Mouse (Mus musculus) G1E (cell line): ENCODE measurements around the gene Vmn1r17. TPM values are rescaled to one million over a fixed set of nuclear protein-coding genes. Genes with fewer than 3 reads are reported as not detected.
"Not testable (repeated sequence)": the region's sequence is repeated elsewhere in the genome, so short reads cannot be mapped to it uniquely, and the experiment has no call there.

ENCODE experiments used
- ATAC-seq: 2 replicates; pipeline ENCODE4 v1.8.0; 2016; ENCODE audit warnings: mild to moderate bottlenecking; ENCODE audit not compliant: insufficient number of reproducible peaks, poor library complexity, low FRiP score, severe bottlenecking; ENCODE audit errors: extremely low read depth
- DNase-seq: peaks from one replicate; pipeline ENCODE4 v3.0.0; 2012; ENCODE audit warnings: low spot score
- H3K27me3 ChIP-seq: 2 replicates; pipeline ENCODE4 v1.6.1; 2012; ENCODE audit warnings: mild to moderate bottlenecking, low read length, inconsistent platforms; ENCODE audit not compliant: insufficient read depth
- H3K36me3 ChIP-seq: replicated peaks from 2 replicates; pipeline ENCODE3; 2012; ENCODE audit warnings: mild to moderate bottlenecking, inconsistent platforms
- H3K4me1 ChIP-seq: 2 replicates; pipeline ENCODE4 v1.6.1; 2012; ENCODE audit warnings: low read depth, low read length, inconsistent platforms, mixed read lengths; ENCODE audit not compliant: insufficient read depth
- H3K4me3 ChIP-seq: 2 replicates; pipeline ENCODE4 v1.5.1; 2012; ENCODE audit warnings: low read depth, mild to moderate bottlenecking, inconsistent platforms, low read length, moderate library complexity, mixed read lengths
- H3K9me3 ChIP-seq: replicated peaks from 2 replicates; pipeline ENCODE4 v1.6.1; 2012; ENCODE audit warnings: inconsistent platforms
- CTCF ChIP-seq: IDR thresholded peaks from 2 replicates; pipeline ENCODE4 v1.5.1; 2012; ENCODE audit warnings: low read depth, low read length, inconsistent platforms, mixed read lengths
- GATA1 ChIP-seq: IDR thresholded peaks from 2 replicates; pipeline ENCODE4 v1.6.1; 2012; ENCODE audit warnings: borderline replicate concordance, low read length, inconsistent platforms, mixed read lengths
- GATA2 ChIP-seq: IDR thresholded peaks from 2 replicates; pipeline ENCODE4 v1.6.1; 2012; ENCODE audit warnings: low read depth, low read length, inconsistent platforms, borderline replicate concordance
- POLR2AphosphoS5 ChIP-seq: IDR thresholded peaks from 2 replicates; pipeline ENCODE4 v1.6.1; 2012; ENCODE audit warnings: low read depth, low read length, inconsistent platforms; ENCODE audit not compliant: insufficient replicate concordance
- TAL1 ChIP-seq: conservative IDR thresholded peaks from 2 replicates; pipeline ENCODE4 v1.6.1; 2012; ENCODE audit warnings: low read depth, low read length, inconsistent platforms, mixed read lengths
- polyA plus RNA-seq: library from polyadenylated mRNA; stranded (reverse); fragments of >175 nt; gene quantifications from 2 replicates; pipeline ENCODE4 v1.2.3, GENCODE M21; 2012
- total RNA-seq, 2 experiments: library from RNA; stranded (forward) in 1 of 2; stranded (reverse) in 1 of 2; fragments of 200-1000 nt in 1 of 2; fragments of >200 nt in 1 of 2; fragmentation: Nextera tagmentation in 1 of 2; gene quantifications; 2 replicates each; pipeline ENCODE4 v1.2.3; 2014 to 2017

Vmn1r17 gene
- total RNA-seq (2014; fragmentation: Nextera tagmentation), result not detected in 2 replicates
- total RNA-seq (2017), result 0.17 TPM in 1 of 2 replicates, not detected in the other
- polyA plus RNA-seq, result not detected in 2 replicates

DNA sequence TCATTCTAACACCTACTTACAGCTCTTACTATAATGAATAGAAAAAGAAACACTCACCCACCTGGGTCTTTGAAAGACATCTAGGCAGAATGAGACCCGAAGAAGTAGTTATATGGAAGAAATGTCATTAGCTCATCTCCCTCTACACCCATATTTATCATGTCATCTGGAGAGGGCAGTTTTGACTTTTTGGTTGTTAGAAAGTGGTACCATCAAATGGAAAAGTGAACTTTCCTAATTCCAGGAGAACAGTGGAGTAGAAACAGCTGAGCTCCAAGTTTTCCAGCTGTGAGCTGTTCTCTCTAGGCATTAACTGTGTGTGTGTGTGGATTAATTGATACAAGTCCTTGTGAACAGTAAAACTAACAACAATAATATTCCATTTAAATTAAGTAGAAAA, at the start of gene Vmn1r17:
Vmn1r17 (minus strand) TSS at position 101 of the 400 bp plus-strand sequence.
- Histone ChIP-seq H3K4me1 (no peaks in the 10 kb centered on the region), H3K36me3 (no peaks in the 10 kb centered on the region), H3K4me3 (no peak within 1 kb of the TSS), H3K9me3 (no peaks in the 10 kb centered on the region), H3K27me3 (no peaks in the 10 kb centered on the region)
- TF ChIP-seq TAL1 (no peak), POLR2AphosphoS5 (no peak)
- ATAC-seq (no peak), DNase-seq (no peak)

DNA sequence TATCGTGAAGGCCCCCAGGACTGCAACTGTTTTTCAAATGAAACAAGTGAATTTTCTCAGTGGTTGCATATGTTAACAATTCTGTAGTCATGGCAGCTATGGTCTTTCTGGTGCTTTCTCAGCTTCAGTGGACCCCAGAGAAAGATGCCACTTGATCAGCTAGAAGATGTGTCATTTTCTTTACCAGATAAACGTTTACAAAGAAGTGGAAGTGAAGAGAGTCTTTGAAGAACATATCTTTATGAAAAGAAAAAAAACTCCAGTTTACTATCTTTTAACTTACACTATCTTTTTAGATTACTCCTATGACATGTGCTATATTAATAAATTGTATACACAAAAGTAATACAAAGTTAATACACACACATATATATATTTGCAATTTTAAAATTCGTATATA, 40.0 kb upstream of the Vmn1r17 start, which contains the start of gene Vmn1r19:
Vmn1r19 (plus strand) TSS at position 301 of the 400 bp plus-strand sequence.
- H3K36me3 ChIP-seq, ATAC-seq, H3K4me1 ChIP-seq, H3K4me3 ChIP-seq, DNase-seq, H3K27me3 ChIP-seq, H3K9me3 ChIP-seq: not testable (repeated sequence)

DNA sequence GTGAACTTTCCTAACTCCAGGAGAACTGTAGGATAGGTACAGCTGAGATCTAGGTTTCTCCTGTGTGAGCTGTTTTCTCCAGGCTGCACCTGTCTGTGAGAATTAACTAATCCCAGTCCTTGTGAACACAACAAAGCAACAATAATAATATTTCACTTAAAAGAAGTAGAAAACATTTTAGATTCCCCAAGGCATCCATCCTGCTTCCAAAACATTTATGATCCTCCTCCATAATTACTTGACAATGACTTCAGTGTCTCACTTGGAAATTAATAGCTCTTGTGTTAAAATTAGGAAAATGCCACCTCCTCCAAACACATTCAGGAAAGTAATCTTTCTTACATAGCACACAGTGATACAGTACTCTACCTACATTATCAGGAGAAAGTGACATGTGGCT, 32.2 kb upstream of the Vmn1r17 start, which contains the start of gene Vmn1r18:
Vmn1r18 (minus strand) TSS at position 101 of the 400 bp plus-strand sequence.
- no peaks in the 10 kb centered on the region for H3K27me3 ChIP-seq
- no peaks in the 10 kb centered on the region for H3K4me1 ChIP-seq
- TF ChIP-seq GATA1 (no peak), POLR2AphosphoS5 (no peak), CTCF (no peak), GATA2 (no peak), TAL1 (no peak)
- DNase-seq (no peak), ATAC-seq (no peak)
- no peak within 1 kb of the TSS for H3K4me3 ChIP-seq
- H3K36me3 ChIP-seq, result no peaks in the 10 kb centered on the region
- H3K9me3 ChIP-seq, result no peaks in the 10 kb centered on the region

DNA sequence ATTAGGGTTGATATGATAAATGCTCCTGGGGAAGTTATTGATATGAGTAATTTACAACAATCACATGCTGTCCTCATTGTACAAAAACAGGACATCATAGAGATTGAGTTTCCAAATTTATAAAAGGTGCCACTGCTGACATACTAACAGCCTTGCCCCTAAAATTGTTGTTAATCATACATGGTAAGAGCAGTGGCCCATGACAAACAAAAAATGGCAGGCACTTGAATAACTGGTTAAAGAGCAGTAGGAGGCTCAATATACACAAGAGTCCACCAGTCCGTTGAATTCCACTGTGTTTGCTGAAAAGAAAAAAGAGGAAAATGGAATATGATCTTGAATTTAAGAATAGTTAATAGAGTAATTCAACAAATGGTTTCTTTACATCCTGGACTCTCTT, 4.0 kb upstream of the Vmn1r17 start:
- Histone ChIP-seq H3K4me3 (no peak overlapping the region), H3K9me3 (no peaks in the 10 kb centered on the region), H3K36me3 (no peaks in the 10 kb centered on the region), H3K27me3 (no peaks in the 10 kb centered on the region), H3K4me1 (no peaks in the 10 kb centered on the region)
- DNase-seq, result no peak
- no peak for ATAC-seq
- TF ChIP-seq GATA2 (no peak), POLR2AphosphoS5 (no peak), GATA1 (no peak), TAL1 (no peak), CTCF (no peak)

DNA sequence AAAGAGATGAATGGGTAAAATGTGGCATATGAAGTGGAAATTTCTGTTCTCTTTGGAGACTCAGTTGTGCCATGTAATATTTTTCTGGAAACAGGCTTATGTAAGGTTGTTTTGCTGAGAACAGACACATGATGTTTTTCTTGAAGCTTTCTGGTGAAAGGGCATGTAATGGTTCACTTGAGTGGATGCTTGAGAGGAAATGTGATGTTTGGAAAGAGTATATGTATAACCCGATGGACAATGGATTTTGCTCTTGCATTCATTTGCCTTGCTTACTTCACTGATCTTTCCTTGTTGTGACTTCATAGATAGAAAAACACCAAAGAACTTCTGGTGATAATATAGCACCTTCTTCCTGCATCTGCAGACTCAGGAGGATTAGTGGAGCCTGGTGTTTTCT, 2.3 kb upstream of the Vmn1r17 start:
- H3K4me3 ChIP-seq, H3K36me3 ChIP-seq, H3K27me3 ChIP-seq, ATAC-seq, H3K4me1 ChIP-seq, DNase-seq, H3K9me3 ChIP-seq: not testable (repeated sequence)

DNA sequence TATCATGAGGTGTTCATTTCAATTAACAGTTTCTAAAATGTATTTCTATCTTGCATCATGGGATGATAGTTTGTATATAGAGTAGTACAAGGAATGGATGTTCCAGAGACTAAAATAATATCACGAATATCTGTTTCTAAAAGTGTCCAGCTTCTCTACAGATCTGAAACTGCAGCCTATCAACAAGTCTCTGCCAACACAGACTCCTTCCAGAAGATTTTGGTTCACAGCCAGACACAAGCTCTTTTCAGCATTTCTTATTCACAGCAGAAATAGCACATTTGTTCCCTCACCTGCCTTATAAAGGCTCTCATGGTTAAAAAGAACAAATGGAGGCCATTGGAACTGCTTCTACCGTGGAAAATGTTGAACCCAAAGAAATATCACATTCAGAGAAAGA, 6.7 kb downstream of the Vmn1r17 start:
- DNase-seq, result no peak
- H3K9me3 ChIP-seq, result no peaks in the 10 kb centered on the region
- no peak for TF ChIP-seq GATA1
- no peak for TF ChIP-seq CTCF
- no peaks in the 10 kb centered on the region for H3K27me3 ChIP-seq
- no peak for ATAC-seq
- H3K4me3 ChIP-seq, result no peak overlapping the region
- H3K4me1 ChIP-seq, result no peaks in the 10 kb centered on the region
- no peaks in the 10 kb centered on the region for H3K36me3 ChIP-seq

DNA sequence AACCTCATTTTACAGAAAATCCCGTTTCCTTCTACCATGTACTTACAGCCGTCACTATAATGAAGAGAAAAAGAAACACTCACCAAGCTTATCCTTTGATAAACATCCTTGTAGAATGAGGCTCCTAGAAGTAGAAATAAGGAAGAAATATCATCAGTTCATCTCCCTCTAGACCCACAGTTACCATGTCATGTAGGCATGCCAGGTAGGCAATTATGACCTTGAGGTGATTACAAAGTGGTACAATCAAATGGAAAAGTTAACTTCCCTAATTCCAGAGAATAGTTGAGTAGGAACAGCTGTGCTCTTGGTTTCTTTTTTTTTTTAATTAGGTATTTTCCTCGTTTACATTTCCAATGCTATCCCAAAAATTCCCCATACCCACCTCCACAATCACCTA, 34.1 kb downstream of the Vmn1r17 start, which contains the start of gene Vmn1r16:
Vmn1r16 (minus strand) TSS at position 101 of the 400 bp plus-strand sequence.
- Histone ChIP-seq H3K4me3 (no peak within 1 kb of the TSS), H3K36me3 (no peaks in the 10 kb centered on the region), H3K9me3 (no peaks in the 10 kb centered on the region), H3K4me1 (no peaks in the 10 kb centered on the region), H3K27me3 (no peaks in the 10 kb centered on the region)
- no peak for DNase-seq
- no peak for ATAC-seq
- TF ChIP-seq POLR2AphosphoS5 (no peak), CTCF (no peak), GATA2 (no peak), TAL1 (no peak), GATA1 (no peak)
